Comparison of ENCODE assay signal across 7 mouse cellular contexts in the genomic region with DNA sequence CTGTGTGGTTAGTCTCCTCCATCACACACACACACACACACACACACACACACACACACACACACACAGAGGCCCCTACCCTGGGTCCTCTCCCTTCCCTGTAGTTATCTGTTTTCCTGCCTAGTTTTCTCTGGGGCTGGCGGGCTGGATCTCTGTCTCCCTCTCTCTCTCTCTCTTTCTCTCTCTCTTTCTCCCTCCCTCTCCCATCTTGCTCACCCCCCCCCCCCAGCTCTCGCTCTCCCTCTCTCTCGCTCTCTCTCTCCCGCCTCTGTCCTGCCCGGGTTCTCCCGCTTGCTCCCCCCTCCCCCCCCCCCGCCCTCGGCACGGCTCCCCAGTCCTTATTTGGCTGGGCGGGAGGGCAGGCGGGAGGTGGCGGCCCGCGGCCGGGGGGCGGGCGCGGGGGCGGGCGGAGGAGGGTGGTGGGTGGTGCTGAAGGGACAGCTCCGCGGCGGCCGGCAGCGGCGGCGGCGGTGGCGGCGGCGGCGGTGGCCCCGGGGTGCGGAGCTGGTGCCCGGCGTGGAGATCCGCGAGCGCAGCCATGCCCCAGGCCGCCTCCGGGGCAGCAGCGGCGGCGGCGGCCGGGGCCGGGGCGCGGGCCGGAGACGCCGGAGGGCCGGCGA. TPM values are rescaled to one million over a fixed set of nuclear protein-coding genes. Genes with fewer than 3 reads are reported as not detected.
A peak's percentile ranks its signal among the peaks of the same experiment; 100 is the strongest.
DNase-seq lines count a peak whose midpoint lies in the region; ATAC-seq and TF ChIP-seq lines count a peak whose summit lies in the region.

A gene (plus strand): TSS at position 490 of the 620 bp plus-strand sequence.

- peak; percentile 95 for DNase-seq in adrenal gland, adult 2 months
- peak; percentile 63 for DNase-seq in cerebellum, adult 9-10 months
- peak; percentile 87 for DNase-seq in gastrocnemius, adult 2 months
- DNase-seq in hindbrain, embryonic 14.5 days (ENCODE audit: low spot score) = peak; percentile 33
- DNase-seq in left cerebral cortex, postnatal 36 days (ENCODE audit: low spot score in 2 of 2) = peak in 1 of 2 experiments; percentile 42
- DNase-seq in midbrain, embryonic 10.5 days (ENCODE audit: low spot score) = peak; percentile 54

- H3K36me3 ChIP-seq in hindbrain, embryonic 14.5 days (replicated peaks; ENCODE audit: control insufficient read depth, insufficient read depth) = no peaks in the 10 kb centered on the region
- no peaks in the 10 kb centered on the region for H3K36me3 ChIP-seq in midbrain, embryonic 10.5 days
- no peaks in the 10 kb centered on the region for H3K36me3 ChIP-seq in stomach, embryonic 14.5 days (ENCODE audit: control insufficient read depth, insufficient read depth, low read length)

- intact Hi-C loops in gastrocnemius, adult 2 months (cut with DNase I) = no loop called here
- intact Hi-C loops in left cerebral cortex, postnatal 36 days (cut with DNase I) = loop anchor here (5.0 kb wide), 1 partner anchor 45 kb away; no protein-coding TSS in a partner anchor

- peak within 1 kb of the TSS; percentile 87 for H3K9ac ChIP-seq in hindbrain, embryonic 14.5 days
- peak within 1 kb of the TSS; percentile 46 for H3K9ac ChIP-seq in stomach, embryonic 14.5 days (replicated peaks; ENCODE audit: low read depth, low read length)

- 0 out of 2 replicates have a peak within 1 kb of the TSS, but pooled peaks have one; percentile 24 for H3K27ac ChIP-seq in gastrocnemius, adult 2 months
- peak within 1 kb of the TSS; percentile 79 for H3K27ac ChIP-seq in hindbrain, embryonic 14.5 days
- peak within 1 kb of the TSS; percentile 59 for H3K27ac ChIP-seq in midbrain, embryonic 10.5 days (replicated peaks)
- no peak within 1 kb of the TSS for H3K27ac ChIP-seq in stomach, embryonic 14.5 days (ENCODE audit: low read length)

- TF ChIP-seq CTCF in gastrocnemius, adult 2 months (IDR thresholded peaks at IDR 0.05) = no peak

- H3K9me3 ChIP-seq in hindbrain, embryonic 14.5 days (ENCODE audit: control insufficient read depth, low read length) = no peaks in the 10 kb centered on the region
- no peaks in the 10 kb centered on the region for H3K9me3 ChIP-seq in midbrain, embryonic 10.5 days (replicated peaks)
- no peaks in the 10 kb centered on the region for H3K9me3 ChIP-seq in stomach, embryonic 14.5 days (ENCODE audit: control insufficient read depth, low read depth, low read length)

- peak; percentile 65 for ATAC-seq in hindbrain, embryonic 14.5 days (ENCODE audit: low FRiP score)
- ATAC-seq in stomach, embryonic 14.5 days (ENCODE audit: insufficient number of reproducible peaks, insufficient read depth, low FRiP score, low read depth) = peak; percentile 68; the same call in 1 of the 2 replicates

- WGBS in hindbrain, embryonic 14.5 days = under 1% methylated on average over 24 of the region's 54 CpGs
- WGBS in midbrain, embryonic 10.5 days = 3% methylated on average over 32 of the region's 54 CpGs
- 2% methylated on average over 16 of the region's 54 CpGs for WGBS in stomach, embryonic 14.5 days

- peaks cover 32% of the 10 kb centered on the region for H3K4me1 ChIP-seq in hindbrain, embryonic 14.5 days (replicated peaks; ENCODE audit: control insufficient read depth, insufficient read depth, low read length)
- peaks cover 24% of the 10 kb centered on the region for H3K4me1 ChIP-seq in midbrain, embryonic 10.5 days
- H3K4me1 ChIP-seq in stomach, embryonic 14.5 days (ENCODE audit: control insufficient read depth, insufficient read depth, low read length) = no peaks in the 10 kb centered on the region; the same call in 1 of the 2 replicates

- H3K4me3 ChIP-seq in gastrocnemius, adult 2 months = peak within 1 kb of the TSS; percentile 67
- H3K4me3 ChIP-seq in hindbrain, embryonic 14.5 days (replicated peaks; ENCODE audit: low read length) = peak within 1 kb of the TSS; percentile 71
- peak within 1 kb of the TSS; percentile 65 for H3K4me3 ChIP-seq in midbrain, embryonic 10.5 days
- peak within 1 kb of the TSS; percentile 47 for H3K4me3 ChIP-seq in stomach, embryonic 14.5 days (ENCODE audit: low read depth, low read length)

- H3K27me3 ChIP-seq in hindbrain, embryonic 14.5 days (ENCODE audit: control insufficient read depth, insufficient read depth, low read length) = peaks cover 28% of the 10 kb centered on the region
- peaks cover 65% of the 10 kb centered on the region for H3K27me3 ChIP-seq in midbrain, embryonic 10.5 days (ENCODE audit: low read depth, poor library complexity, severe bottlenecking)
- H3K27me3 ChIP-seq in stomach, embryonic 14.5 days (ENCODE audit: control insufficient read depth, insufficient read depth, low read length) = peaks cover 9% of the 10 kb centered on the region

- H3K4me2 ChIP-seq in hindbrain, embryonic 14.5 days (replicated peaks) = peak within 1 kb of the TSS; percentile 98
- H3K4me2 ChIP-seq in stomach, embryonic 14.5 days (replicated peaks; ENCODE audit: low read depth, low read length) = peak within 1 kb of the TSS; percentile 87

RNA-seq across cellular contexts. Expression of the gene that starts here (rescaled TPM):
- 1,000 to 10,000 TPM; 1,225 to 1,281 TPM for total RNA-seq in adrenal gland, adult 2 months (2021)
- polyA plus RNA-seq in adrenal gland, adult 2 months (2012; rRNA removed) = 6,176 and 11,313 TPM in 2 replicates
- under 1 TPM; 0.26 to 0.33 TPM for total RNA-seq in gastrocnemius, adult 2 months (2021)
- polyA plus RNA-seq in hindbrain, embryonic 14.5 days (2014; fragmentation: Nextera tagmentation; extraction: Ambion mirVana) = 11.7 and 13.6 TPM in 2 replicates
- 10 to 100 TPM; 21.1 to 21.3 TPM for total RNA-seq in left cerebral cortex, postnatal 36 days (2021)
- polyA plus RNA-seq in midbrain, embryonic 10.5 days (2016; fragmentation: Nextera tagmentation; extraction: Ambion mirVana) = 0.12 and 0.27 TPM in 2 replicates
- 13.0 and 13.5 TPM in 2 replicates for polyA plus RNA-seq in stomach, embryonic 14.5 days (2014; fragmentation: Nextera tagmentation; extraction: Ambion mirVana)

Comparison
In these comparisons a context has a peak if more than half of its experiments do, and no peak if none do; other contexts are left out.
1. RNA of the gene that starts here (total RNA-seq): 1,225 to 1,281 TPM in adrenal gland, adult 2 months; 21.1 to 21.3 TPM in left cerebral cortex, postnatal 36 days and 0.26 to 0.33 TPM in gastrocnemius, adult 2 months; every median in the first group is over 10 times any median in the second.
2. RNA of the gene that starts here (polyA plus RNA-seq): 6,176 to 11,313 TPM in adrenal gland, adult 2 months; 13.0 to 13.5 TPM in stomach, embryonic 14.5 days, 11.7 to 13.6 TPM in hindbrain, embryonic 14.5 days and 0.12 to 0.27 TPM in midbrain, embryonic 10.5 days; every median in the first group is over 100 times any median in the second.
3. Peak in DNase-seq, H3K4me3 ChIP-seq and H3K27ac ChIP-seq in gastrocnemius, adult 2 months; RNA of the gene not detected or under 1 TPM.
4. Peak in DNase-seq, H3K4me3 ChIP-seq and H3K27ac ChIP-seq in midbrain, embryonic 10.5 days; RNA of the gene not detected or under 1 TPM.
5. Peak in every context shown above with its lines, with median percentiles within 50 percentile points of each other: H3K4me3 ChIP-seq.